Mouse (Mus musculus) embryonic fibroblast, embryonic 13.5 days (primary cell): ENCODE measurements around the gene Syn3.

ENCODE experiments used
- CTCF ChIP-seq: IDR thresholded peaks from 2 replicates; pipeline ENCODE4 v1.5.1; 2011; ENCODE audit warnings: mild to moderate bottlenecking, control low read depth, low read length, moderate library complexity, borderline replicate concordance; ENCODE audit not compliant: insufficient read depth
- POLR2A ChIP-seq: IDR thresholded peaks from 2 replicates; pipeline ENCODE4 v1.6.1; 2011; ENCODE audit warnings: low read depth, mild to moderate bottlenecking, control low read depth, low read length, moderate library complexity

GRCm38 (mm10) chr10:86103976-86104375, 394.7 kb downstream of the Syn3 start:
- TF ChIP-seq POLR2A, result no peak
- TF ChIP-seq CTCF, result no peak
